ENCODE assay signal across 9 mouse cellular contexts in genomic region chrX:102082340-102082739, GRCm38 (mm10). TPM values are rescaled to one million over a fixed set of nuclear protein-coding genes. Genes with fewer than 3 reads are reported as not detected.
DNase-seq lines count a peak whose midpoint lies in the region; ATAC-seq lines count a peak whose summit lies in the region.
"Had no signal": no experiment of that assay in that cellular context is flagged by ENCODE, and none has a peak within 500 bp of the region (broad histone marks: within the 10 kb centered on the region; RNA-seq: fewer than 3 reads in every experiment).

No protein-coding gene starts in this region.

- H3K9me3 ChIP-seq in embryonic facial prominence, embryonic 13.5 days = no peaks in the 10 kb centered on the region
- no peaks in the 10 kb centered on the region for H3K9me3 ChIP-seq in hindbrain, embryonic 14.5 days (ENCODE audit: control insufficient read depth, low read length)
- no peaks in the 10 kb centered on the region for H3K9me3 ChIP-seq in midbrain, embryonic 14.5 days (ENCODE audit: control insufficient read depth, low read length)

- WGBS in embryonic facial prominence, embryonic 13.5 days = 48% methylated on average over 5 of the region's 5 CpGs
- 21% methylated on average over 5 of the region's 5 CpGs for WGBS in hindbrain, embryonic 14.5 days
- WGBS in midbrain, embryonic 14.5 days = 19% methylated on average over 5 of the region's 5 CpGs

- no peak for ATAC-seq in embryonic facial prominence, embryonic 13.5 days (ENCODE audit: insufficient number of reproducible peaks, insufficient read depth, low FRiP score, low TSS enrichment, low read depth)
- ATAC-seq in hindbrain, embryonic 14.5 days (ENCODE audit: low FRiP score) = peak; percentile 42; the same call in 1 of the 2 replicates
- ATAC-seq in midbrain, embryonic 14.5 days (ENCODE audit: low FRiP score, low TSS enrichment) = peak; percentile 26; the same call in 1 of the 2 replicates

- H3K27ac ChIP-seq in embryonic facial prominence, embryonic 13.5 days = peak overlapping the region; percentile 39
- H3K27ac ChIP-seq in hindbrain, embryonic 14.5 days = peak overlapping the region; percentile 87
- H3K27ac ChIP-seq in midbrain, embryonic 14.5 days (replicated peaks; ENCODE audit: low read depth, low read length) = peak overlapping the region; percentile 90

- peaks cover 33% of the 10 kb centered on the region; the same call in 1 of the 2 replicates for H3K27me3 ChIP-seq in embryonic facial prominence, embryonic 13.5 days
- H3K27me3 ChIP-seq in hindbrain, embryonic 14.5 days (ENCODE audit: control insufficient read depth, insufficient read depth, low read length) = 0 out of 2 replicates have a peak, but pooled peaks cover 9% of the 10 kb centered on the region
- H3K27me3 ChIP-seq in midbrain, embryonic 14.5 days (ENCODE audit: control insufficient read depth, insufficient read depth, low read length) = no peaks in the 10 kb centered on the region

- H3K36me3 ChIP-seq in embryonic facial prominence, embryonic 13.5 days = peaks cover 12% of the 10 kb centered on the region; the same call in 1 of the 2 replicates
- no peaks in the 10 kb centered on the region for H3K36me3 ChIP-seq in hindbrain, embryonic 14.5 days (replicated peaks; ENCODE audit: control insufficient read depth, insufficient read depth)
- no peaks in the 10 kb centered on the region for H3K36me3 ChIP-seq in midbrain, embryonic 14.5 days (ENCODE audit: control insufficient read depth, insufficient read depth, low read length)

- no peak overlapping the region for H3K9ac ChIP-seq in embryonic facial prominence, embryonic 13.5 days
- no peak overlapping the region for H3K9ac ChIP-seq in hindbrain, embryonic 14.5 days
- H3K9ac ChIP-seq in midbrain, embryonic 14.5 days (replicated peaks; ENCODE audit: low read length) = no peak overlapping the region

- H3K4me2 ChIP-seq in embryonic facial prominence, embryonic 13.5 days = no peak overlapping the region
- H3K4me2 ChIP-seq in hindbrain, embryonic 14.5 days (replicated peaks) = peak overlapping the region; percentile 17; the same call in 1 of the 2 replicates
- H3K4me2 ChIP-seq in midbrain, embryonic 14.5 days (ENCODE audit: low read length) = peak overlapping the region; percentile 22; the same call in 1 of the 2 replicates

- no peak overlapping the region for H3K4me3 ChIP-seq in embryonic facial prominence, embryonic 13.5 days
- no peak overlapping the region for H3K4me3 ChIP-seq in hindbrain, embryonic 14.5 days (replicated peaks; ENCODE audit: low read length)
- H3K4me3 ChIP-seq in midbrain, embryonic 14.5 days (replicated peaks; ENCODE audit: low read depth, low read length) = no peak overlapping the region

- H3K4me1 ChIP-seq in embryonic facial prominence, embryonic 13.5 days = peaks cover 6% of the 10 kb centered on the region; the same call in 1 of the 2 replicates
- peaks cover 20% of the 10 kb centered on the region for H3K4me1 ChIP-seq in hindbrain, embryonic 14.5 days (replicated peaks; ENCODE audit: control insufficient read depth, insufficient read depth, low read length)
- peaks cover 27% of the 10 kb centered on the region for H3K4me1 ChIP-seq in midbrain, embryonic 14.5 days (ENCODE audit: control insufficient read depth, insufficient read depth, low read length)

- DNase-seq in cerebellum, postnatal 25 days = peak; percentile 37 to 43
- no peak for DNase-seq in hindbrain, embryonic 14.5 days (ENCODE audit: low spot score)
- peak; percentile 42 for DNase-seq in midbrain, embryonic 14.5 days
- no peak for DNase-seq in gastrocnemius, adult 18-20 months (ENCODE audit: low spot score)
- no peak for DNase-seq in heart, adult 8-10 months (ENCODE audit: low spot score)
- no peak for DNase-seq in gastrocnemius, adult 8-10 months (ENCODE audit: low spot score in 2 of 2)
- DNase-seq: liver; lung, postnatal 14 days had no signal

RNA-seq across cellular contexts. Expression of gene Rtl5, which starts 11.2 kb away (rescaled TPM):
- 2.3 and 2.4 TPM in 2 replicates for polyA plus RNA-seq in embryonic facial prominence, embryonic 13.5 days (2015; fragmentation: Nextera tagmentation; extraction: Ambion mirVana)
- polyA plus RNA-seq in hindbrain, embryonic 14.5 days (2014; fragmentation: Nextera tagmentation; extraction: Ambion mirVana) = 3.2 and 4.5 TPM in 2 replicates
- 4.9 and 8.1 TPM in 2 replicates for polyA plus RNA-seq in midbrain, embryonic 14.5 days (2014; fragmentation: Nextera tagmentation; extraction: Ambion mirVana)
- under 1 TPM; 0.50 to 0.55 TPM for total RNA-seq in gastrocnemius, adult 18-20 months (2021)
- total RNA-seq in heart, adult 8-10 months (2022) = 1 to 10 TPM; 1.1 to 1.9 (median 1.3) TPM
- total RNA-seq in gastrocnemius, adult 8-10 months (2022) = under 1 TPM; 0.15 to 0.43 (median 0.33) TPM

RNA-seq across cellular contexts. Expression of gene Pin4, which starts 36.9 kb away (rescaled TPM):
- 69.1 and 81.5 TPM in 2 replicates for polyA plus RNA-seq in embryonic facial prominence, embryonic 13.5 days (2015; fragmentation: Nextera tagmentation; extraction: Ambion mirVana)
- polyA plus RNA-seq in hindbrain, embryonic 14.5 days (2014; fragmentation: Nextera tagmentation; extraction: Ambion mirVana) = 58.2 and 60.2 TPM in 2 replicates
- 60.6 and 76.6 TPM in 2 replicates for polyA plus RNA-seq in midbrain, embryonic 14.5 days (2014; fragmentation: Nextera tagmentation; extraction: Ambion mirVana)
- 10 to 100 TPM; 35.5 to 38.2 TPM for total RNA-seq in gastrocnemius, adult 18-20 months (2021)
- 10 to 100 TPM; 16.4 to 27.6 (median 19.2) TPM for total RNA-seq in heart, adult 8-10 months (2022)
- total RNA-seq in gastrocnemius, adult 8-10 months (2022) = 10 to 100 TPM in 2 of 4 experiments, 1 to 10 TPM in 2; 7.1 to 29.0 (median 16.1) TPM

Comparison
In these comparisons a context has a peak if more than half of its experiments do, and no peak if none do; other contexts are left out.
1. DNase-seq: peak in cerebellum, postnatal 25 days (2 of 2) and midbrain, embryonic 14.5 days (single experiment); none in hindbrain, embryonic 14.5 days (single experiment), gastrocnemius, adult 18-20 months (single experiment), heart, adult 8-10 months (single experiment) and gastrocnemius, adult 8-10 months (0 of 2).
2. H3K27ac ChIP-seq: peak in every context shown above with its lines; median percentile 90 in midbrain, embryonic 14.5 days; 87 in hindbrain, embryonic 14.5 days; 39 in embryonic facial prominence, embryonic 13.5 days.